Mouse (Mus musculus): ENCODE results near the gene Rhoc. TPM values are rescaled to one million over a fixed set of nuclear protein-coding genes. Genes with fewer than 3 reads are reported as not detected.

Rhoc gene
- polyA plus RNA-seq, 1 experiment from 2014 or later, result 160 TPM

DNA sequence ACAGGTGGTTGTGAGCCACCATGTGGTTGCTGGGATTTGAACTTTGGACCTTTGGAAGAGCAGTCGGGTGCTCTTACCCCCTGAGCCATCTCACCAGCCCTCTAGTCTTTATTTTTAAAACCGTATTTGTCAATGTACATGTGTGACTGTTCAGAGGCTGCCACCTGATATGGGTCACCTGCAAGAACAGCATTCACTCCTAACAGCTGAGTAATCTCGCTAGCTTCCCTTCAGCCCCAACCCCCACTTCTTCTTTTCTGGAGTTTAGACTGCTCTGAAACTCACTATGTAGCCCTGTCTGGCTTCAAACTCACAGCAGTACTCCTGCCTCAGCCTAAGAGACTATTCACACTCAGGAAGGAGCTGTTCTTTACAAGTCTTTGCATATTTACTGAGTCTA, 34.2 kb downstream of the Rhoc start:
- no peak overlapping the region for H3K4me2 ChIP-seq (ENCODE audit: low read depth, severe bottlenecking)
- no peaks in the 10 kb centered on the region for H3K27me3 ChIP-seq (ENCODE audit: control insufficient read depth, insufficient read depth, low read length)
- no peak overlapping the region for H3K27ac ChIP-seq (replicated peaks; ENCODE audit: low read depth, low read length)
- H3K9me3 ChIP-seq (ENCODE audit: control insufficient read depth, low read length), result no peaks in the 10 kb centered on the region
- H3K4me3 ChIP-seq (ENCODE audit: low read depth, low read length), result no peak overlapping the region
- peaks cover 5% of the 10 kb centered on the region; the same call in 1 of the 2 replicates for H3K36me3 ChIP-seq (ENCODE audit: control insufficient read depth, insufficient read depth, low read length)
- DNase-seq (ENCODE audit: low spot score), result no peak
- ATAC-seq (ENCODE audit: insufficient number of reproducible peaks, low FRiP score, low TSS enrichment, low read depth), result no peak
- peaks cover 6% of the 10 kb centered on the region; the same call in 1 of the 2 replicates for H3K4me1 ChIP-seq (ENCODE audit: control insufficient read depth, insufficient read depth, low read length)
- 93% methylated on average over 3 of the region's 3 CpGs for WGBS
- H3K9ac ChIP-seq (ENCODE audit: low read length), result no peak overlapping the region

DNA sequence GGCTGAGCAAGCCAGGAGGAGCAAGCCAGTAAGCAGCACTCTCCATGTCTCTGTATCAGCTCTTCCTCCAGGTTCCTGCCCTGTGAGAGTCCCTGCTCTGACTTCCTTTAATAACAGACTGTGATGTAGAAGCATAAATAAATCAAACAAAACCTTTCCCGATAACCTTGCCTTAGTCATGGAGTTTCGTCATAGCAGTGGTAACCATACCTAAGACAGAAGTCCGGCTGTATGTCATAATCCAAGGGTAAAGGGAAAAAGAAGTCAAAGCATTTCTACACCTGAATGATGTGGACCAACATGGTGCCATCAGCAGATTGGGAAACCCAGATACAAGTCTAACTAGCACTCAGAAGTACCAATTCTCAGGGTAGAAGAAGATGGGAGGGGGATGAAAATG, 47.6 kb downstream of the Rhoc start:
- H3K9me3 ChIP-seq (ENCODE audit: control insufficient read depth, low read length), result no peaks in the 10 kb centered on the region
- H3K27me3 ChIP-seq (ENCODE audit: control insufficient read depth, insufficient read depth, low read length), result no peaks in the 10 kb centered on the region
- H3K4me1 ChIP-seq (ENCODE audit: control insufficient read depth, insufficient read depth, low read length), result no peaks in the 10 kb centered on the region
- no peak overlapping the region for H3K27ac ChIP-seq (replicated peaks; ENCODE audit: low read depth, low read length)
- 94% methylated on average over 3 of the region's 3 CpGs for WGBS
- DNase-seq (ENCODE audit: low spot score) (no peak), ATAC-seq (ENCODE audit: insufficient number of reproducible peaks, low FRiP score, low TSS enrichment, low read depth) (no peak)
- H3K9ac ChIP-seq (ENCODE audit: low read length), result no peak overlapping the region
- peaks cover 13% of the 10 kb centered on the region for H3K36me3 ChIP-seq (ENCODE audit: control insufficient read depth, insufficient read depth, low read length)
- H3K4me2 ChIP-seq (ENCODE audit: low read depth, severe bottlenecking), result no peak overlapping the region
- no peak overlapping the region for H3K4me3 ChIP-seq (ENCODE audit: low read depth, low read length)

DNA sequence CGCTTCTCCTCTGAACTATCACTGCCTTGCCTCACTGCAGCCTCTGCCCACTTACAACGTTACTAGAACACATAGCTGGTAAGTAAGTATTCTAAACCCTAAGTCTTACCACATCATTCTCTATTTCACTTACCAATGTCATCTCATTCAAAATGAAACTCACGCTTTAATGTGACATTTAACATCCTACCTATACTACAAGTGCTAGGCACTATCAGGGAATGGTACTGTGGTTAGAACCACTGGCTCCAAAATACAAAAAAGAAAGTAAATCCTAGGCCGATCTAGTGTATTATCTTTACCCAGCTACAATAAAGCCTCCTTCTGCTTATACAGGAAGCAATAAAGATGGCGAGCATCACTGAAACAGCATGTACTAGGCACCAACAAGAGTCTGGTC, 52.9 kb downstream of the Rhoc start:
- Histone ChIP-seq H3K27me3 (ENCODE audit: control insufficient read depth, insufficient read depth, low read length) (no peaks in the 10 kb centered on the region), H3K4me2 (ENCODE audit: low read depth, severe bottlenecking) (no peak overlapping the region), H3K4me3 (ENCODE audit: low read depth, low read length) (no peak overlapping the region), H3K9me3 (ENCODE audit: control insufficient read depth, low read length) (no peaks in the 10 kb centered on the region), H3K36me3 (ENCODE audit: control insufficient read depth, insufficient read depth, low read length) (peaks cover 4% of the 10 kb centered on the region; the same call in 1 of the 2 replicates), H3K27ac (replicated peaks; ENCODE audit: low read depth, low read length) (no peak overlapping the region), H3K9ac (ENCODE audit: low read length) (no peak overlapping the region), H3K4me1 (ENCODE audit: control insufficient read depth, insufficient read depth, low read length) (no peaks in the 10 kb centered on the region)
- 90% methylated on average over 5 of the region's 5 CpGs for WGBS
- DNase-seq (ENCODE audit: low spot score), result no peak
- ATAC-seq (ENCODE audit: insufficient number of reproducible peaks, low FRiP score, low TSS enrichment, low read depth), result no peak

Other genes with a start within 250 kb of the Rhoc start
- 49.1 and 55.6 TPM in 2 replicates for gene Slc16a1, start 149.7 kb upstream of the Rhoc start, polyA plus RNA-seq (2014; fragmentation: Nextera tagmentation; extraction: Ambion mirVana)
- gene Ppm1j, start 7.3 kb upstream of the Rhoc start, polyA plus RNA-seq (2014; fragmentation: Nextera tagmentation; extraction: Ambion mirVana), result 1.3 and 1.8 TPM in 2 replicates
- 0.29 and 0.30 TPM in 2 replicates for gene Fam19a3, start 6.5 kb upstream of the Rhoc start, polyA plus RNA-seq (2014; fragmentation: Nextera tagmentation; extraction: Ambion mirVana)
- 61.4 and 62.3 TPM in 2 replicates for gene Mov10, start 30.2 kb downstream of the Rhoc start, polyA plus RNA-seq (2014; fragmentation: Nextera tagmentation; extraction: Ambion mirVana)
- gene St7l, start 75.6 kb downstream of the Rhoc start, polyA plus RNA-seq (2014; fragmentation: Nextera tagmentation; extraction: Ambion mirVana), result 32.1 and 33.8 TPM in 2 replicates
- 207 and 210 TPM in 2 replicates for gene Capza1, start 76.1 kb downstream of the Rhoc start, polyA plus RNA-seq (2014; fragmentation: Nextera tagmentation; extraction: Ambion mirVana)
- gene Wnt2b, start 173.5 kb downstream of the Rhoc start, polyA plus RNA-seq (2014; fragmentation: Nextera tagmentation; extraction: Ambion mirVana), result 0.43 and 0.72 TPM in 2 replicates